Mouse (Mus musculus) gastrocnemius, adult 2 months (tissue): ENCODE results near the gene Akap2. TPM values are rescaled to one million over a fixed set of nuclear protein-coding genes. Genes with fewer than 3 reads are reported as not detected.

ENCODE experiments used
- DNase-seq: peaks from one replicate; pipeline ENCODE4 v3.0.0; 2022
- H3K27ac ChIP-seq: fragments of 200-600 bp; 2 replicates; pipeline ENCODE4 v1.8.1; 2022; ENCODE audit warnings: mild to moderate bottlenecking
- H3K4me3 ChIP-seq: fragments of 200-600 bp; 2 replicates; pipeline ENCODE4 v1.8.1; 2022; ENCODE audit warnings: mild to moderate bottlenecking, moderate library complexity
- CTCF ChIP-seq: fragments of 200-600 bp; IDR thresholded peaks from 2 replicates; pipeline ENCODE4 v1.8.1; 2022; ENCODE audit warnings: antibody characterized with exemption, mild to moderate bottlenecking, moderate library complexity
- intact Hi-C: fragments of 180-260 bp; cut with DNase I; formaldehyde crosslinking; loops from one replicate; pipeline ENCODE4 v1.15.1; 2025
- total RNA-seq, 2 experiments: library from RNA; stranded (reverse); gene quantifications; 2 replicates each; pipeline ENCODE4 v1.2.3; 2021

Akap2 gene
- total RNA-seq, 2 experiments from 2014 or later = 28.3 to 42.6 TPM

GRCm38 (mm10) chr4:57816146-57816545 lies 98.7 kb downstream of the Akap2 start:
- no peak overlapping the region for H3K4me3 ChIP-seq
- TF ChIP-seq CTCF = no peak
- intact Hi-C loops = no loop called here
- no peak overlapping the region for H3K27ac ChIP-seq
- DNase-seq = no peak

DNA sequence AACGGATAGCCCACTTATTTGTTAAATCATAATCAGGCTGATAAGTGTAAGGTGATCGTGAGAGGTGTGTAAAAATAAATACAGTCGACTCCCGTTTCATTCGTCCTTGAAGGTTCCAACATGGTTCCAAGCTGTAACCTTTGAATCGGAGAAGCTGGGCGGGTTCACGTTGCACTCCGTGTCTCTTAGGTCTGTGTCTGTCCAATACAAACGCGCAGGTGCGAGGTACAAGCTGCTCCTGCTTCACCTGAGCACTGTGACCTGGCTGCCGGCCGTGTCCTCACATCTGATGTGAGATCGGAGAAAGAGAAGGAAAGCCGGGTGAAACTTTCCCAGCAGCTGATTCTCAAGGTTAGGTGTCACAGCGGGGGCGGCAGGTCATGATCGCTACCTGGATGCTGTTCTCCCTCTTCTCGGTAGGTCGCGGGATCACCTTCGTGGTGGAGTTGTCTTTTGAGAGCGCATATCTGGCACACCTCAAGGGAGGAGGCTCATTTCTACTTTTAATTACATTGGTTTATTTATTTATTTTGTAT lies 103.5 kb downstream of the Akap2 start:
- peak overlapping the region; percentile 62 for H3K4me3 ChIP-seq
- peak overlapping the region; percentile 78 for H3K27ac ChIP-seq
- DNase-seq = no peak
- no peak for TF ChIP-seq CTCF
- intact Hi-C loops = no loop called here

DNA sequence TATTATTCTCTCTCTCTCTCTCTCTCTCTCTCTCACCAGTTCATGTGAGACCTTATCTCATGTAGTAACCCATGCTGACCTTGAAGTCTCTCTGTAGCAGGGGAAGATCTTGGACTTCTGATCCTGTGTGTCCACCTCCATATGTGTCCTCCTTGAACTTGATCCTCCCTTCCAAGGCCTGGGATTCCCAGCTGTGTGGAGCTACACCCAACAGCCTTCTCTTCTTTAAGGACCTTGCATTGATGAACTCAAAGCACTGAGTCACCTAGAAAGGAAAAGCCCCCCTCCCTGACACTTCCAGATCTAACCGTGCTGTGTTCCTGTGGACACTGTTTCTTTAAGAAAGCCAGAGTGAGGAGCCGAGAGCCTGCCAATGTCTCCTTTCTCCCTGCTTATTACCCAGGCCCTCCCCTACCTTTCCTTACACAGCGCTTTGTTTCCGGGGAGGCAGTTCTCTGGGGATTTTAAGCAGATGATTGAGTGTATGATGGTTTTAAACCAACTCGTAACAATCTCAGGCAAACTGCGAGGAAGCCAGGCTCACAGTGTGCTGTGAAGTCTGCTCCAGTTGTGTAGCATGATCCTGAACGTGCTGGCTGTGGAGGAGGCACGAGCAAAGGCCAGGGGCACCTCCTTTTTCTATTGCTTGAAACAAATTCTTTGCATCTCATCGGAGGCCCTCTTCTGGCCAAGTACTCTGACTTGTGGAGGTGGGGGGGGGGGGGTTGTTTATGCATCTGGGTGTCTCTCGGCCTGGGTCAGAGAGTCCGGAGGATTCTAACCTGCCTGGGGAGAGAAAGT lies 104.3 kb downstream of the Akap2 start:
- peak overlapping the region; percentile 62 for H3K4me3 ChIP-seq

DNA sequence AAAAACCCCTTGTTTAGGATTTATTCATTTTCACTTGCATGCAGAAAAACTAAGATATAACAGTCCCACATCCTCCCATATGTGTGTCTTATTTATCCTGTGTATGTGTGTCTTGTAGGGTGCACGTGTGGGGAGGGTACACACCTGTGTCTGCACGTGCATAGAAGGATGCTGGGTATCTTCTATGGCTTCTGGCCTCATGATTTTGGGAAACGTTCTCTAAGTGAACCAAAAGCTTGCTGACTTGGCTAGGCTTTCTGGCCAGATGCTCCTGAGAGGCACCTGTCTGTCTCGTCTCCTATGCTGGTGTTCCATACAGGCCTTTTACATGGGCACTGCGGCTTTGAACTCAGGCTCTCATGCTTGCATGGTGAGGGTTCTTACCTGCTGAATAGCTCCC lies 105.2 kb downstream of the Akap2 start:
- intact Hi-C loops = no loop called here
- H3K4me3 ChIP-seq = no peak overlapping the region
- no peak overlapping the region for H3K27ac ChIP-seq
- no peak for TF ChIP-seq CTCF
- no peak for DNase-seq

More for the DNA sequence above, 104.3 kb downstream of the Akap2 start:
- intact Hi-C loops = no loop called here
- no peak for TF ChIP-seq CTCF
- no peak for DNase-seq
- H3K27ac ChIP-seq = peak overlapping the region; percentile 78

DNA sequence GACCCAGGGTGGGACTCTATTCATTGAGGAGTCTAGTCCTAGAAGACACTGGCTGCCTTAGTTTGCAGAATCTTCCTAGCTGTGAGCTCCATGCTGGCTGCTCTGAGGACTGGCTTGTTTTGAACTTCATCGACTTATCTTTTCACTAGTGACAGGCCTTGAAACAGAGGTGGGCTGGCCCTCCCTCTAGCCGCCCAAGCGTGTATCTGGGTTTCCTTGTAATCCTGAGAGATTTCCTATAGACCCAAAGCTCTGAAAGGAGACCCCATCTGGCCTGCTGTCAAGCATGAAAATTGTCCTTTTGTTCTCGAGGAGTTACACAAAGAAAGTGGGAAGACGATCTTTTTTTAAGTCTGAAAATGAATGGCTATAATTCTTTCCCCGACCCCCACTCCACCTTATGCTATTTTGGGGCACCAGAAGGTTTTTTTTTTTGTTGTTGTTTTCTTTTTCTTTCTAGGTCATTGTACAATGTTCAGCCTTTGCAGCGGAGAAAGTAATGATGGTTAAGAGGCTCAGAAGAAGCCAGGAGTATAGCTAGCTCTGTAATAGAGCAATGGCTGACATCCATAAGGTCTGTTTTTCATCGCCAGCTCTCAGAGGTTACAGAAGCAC lies 107.3 kb downstream of the Akap2 start:
- intact Hi-C loops = no loop called here
- Histone ChIP-seq H3K4me3 (no peak overlapping the region), H3K27ac (no peak overlapping the region)
- no peak for DNase-seq
- no peak for TF ChIP-seq CTCF

DNA sequence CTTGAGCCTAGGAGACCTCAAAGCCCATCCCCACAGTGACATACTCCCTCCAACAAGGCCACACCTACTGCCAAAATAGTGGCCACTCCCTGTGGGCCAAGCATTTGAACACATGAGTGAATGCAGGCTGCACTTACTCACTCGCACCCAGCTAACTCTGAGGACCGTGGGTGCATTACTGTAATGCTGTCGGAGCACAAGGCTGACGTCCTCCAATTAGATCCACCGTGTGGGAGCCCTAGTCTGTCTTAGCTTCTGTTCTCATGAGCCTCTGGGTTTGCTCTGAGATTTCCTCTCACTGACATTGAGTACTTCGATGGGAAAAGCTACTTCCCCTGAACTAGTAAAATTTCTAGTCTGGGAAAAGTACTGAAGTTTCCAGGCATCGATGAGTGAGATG lies 108.8 kb downstream of the Akap2 start:
- no peak for TF ChIP-seq CTCF
- no peak for DNase-seq
- intact Hi-C loops = no loop called here
- no peak overlapping the region for H3K4me3 ChIP-seq
- no peak overlapping the region for H3K27ac ChIP-seq

- intact Hi-C loops = no loop called here
- TF ChIP-seq CTCF = no peak
- no peak for DNase-seq
- Histone ChIP-seq H3K4me3 (no peak overlapping the region), H3K27ac (no peak overlapping the region)
Measured at GRCm38 (mm10) chr4:57829131-57829530, 111.7 kb downstream of the Akap2 start.

GRCm38 (mm10) chr4:57829740-57830139 lies 112.3 kb downstream of the Akap2 start:
- Histone ChIP-seq H3K27ac (no peak overlapping the region), H3K4me3 (no peak overlapping the region)
- DNase-seq = no peak
- TF ChIP-seq CTCF = no peak
- intact Hi-C loops = no loop called here

DNA sequence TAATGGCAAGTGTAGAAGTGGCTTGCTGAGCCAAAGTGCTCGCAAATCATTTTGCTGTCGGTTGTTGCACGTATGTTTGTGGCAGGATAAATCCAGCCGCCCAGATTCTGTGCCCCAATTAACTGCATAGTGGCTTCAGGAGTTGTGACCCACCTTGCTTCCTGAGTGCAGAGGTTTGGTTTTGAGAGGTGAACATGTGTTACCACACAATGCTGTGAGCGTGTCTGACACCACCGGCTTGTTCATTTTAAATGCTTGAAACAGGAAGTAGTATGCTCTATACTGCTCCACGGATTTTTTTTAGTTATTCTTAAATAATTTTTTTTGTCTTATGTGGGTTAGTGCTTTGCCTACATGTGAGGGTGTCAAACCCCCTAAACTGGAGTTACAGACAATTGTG lies 114.9 kb downstream of the Akap2 start:
- no peak for TF ChIP-seq CTCF
- intact Hi-C loops = no loop called here

DNA sequence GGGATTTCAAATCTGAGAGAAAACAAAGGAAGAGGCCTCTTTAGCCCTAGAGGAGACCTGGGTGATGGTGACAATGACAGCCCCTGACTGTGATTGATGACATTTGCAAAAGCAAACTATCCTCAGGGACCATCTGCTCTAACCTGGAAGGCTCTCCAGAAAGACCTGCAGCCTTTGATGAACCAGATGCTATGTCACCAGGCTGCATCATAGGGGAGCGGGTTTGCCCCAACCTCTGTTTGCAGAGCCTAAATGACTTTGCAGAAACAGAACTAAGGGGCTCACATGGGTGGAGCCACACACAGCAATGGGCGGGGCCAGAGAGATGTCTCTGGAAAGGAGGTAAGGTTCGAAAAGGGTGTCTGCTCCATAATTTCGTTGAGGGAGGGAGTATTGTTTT lies 115.6 kb downstream of the Akap2 start:
- Histone ChIP-seq H3K4me3 (no peak overlapping the region), H3K27ac (no peak overlapping the region)
- no peak for TF ChIP-seq CTCF
- intact Hi-C loops = no loop called here
- no peak for DNase-seq

More for the DNA sequence above, 114.9 kb downstream of the Akap2 start:
- DNase-seq = no peak
- Histone ChIP-seq H3K27ac (no peak overlapping the region), H3K4me3 (no peak overlapping the region)

DNA sequence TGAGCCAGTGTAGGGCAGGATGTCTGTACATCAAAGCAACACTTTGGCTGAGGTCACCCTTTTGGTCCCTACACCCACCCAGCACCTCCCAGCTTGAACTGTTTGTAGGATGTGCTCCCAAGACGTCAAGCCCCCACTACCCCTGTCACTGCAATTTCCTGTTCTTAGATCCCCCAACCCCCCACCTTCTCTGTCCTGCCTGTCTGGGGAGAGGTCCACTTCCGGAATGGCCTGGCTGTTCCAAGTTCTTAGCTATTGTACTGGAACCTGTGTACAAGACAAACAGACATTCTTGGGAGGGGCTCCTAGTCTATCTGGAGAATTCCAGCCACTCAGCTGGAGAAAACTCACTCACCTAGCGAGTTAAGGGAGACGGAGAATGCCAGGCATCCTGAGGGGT lies 116.7 kb downstream of the Akap2 start:
- DNase-seq = no peak
- no peak for TF ChIP-seq CTCF
- Histone ChIP-seq H3K4me3 (no peak overlapping the region), H3K27ac (peak overlapping the region; percentile 52)
- intact Hi-C loops = no loop called here

- Histone ChIP-seq H3K27ac (no peak overlapping the region), H3K4me3 (no peak overlapping the region)
- intact Hi-C loops = no loop called here
- no peak for DNase-seq
- TF ChIP-seq CTCF = no peak
Measured at GRCm38 (mm10) chr4:57837089-57837488, 119.6 kb downstream of the Akap2 start.

- DNase-seq = no peak
- no peak for TF ChIP-seq CTCF
- intact Hi-C loops = no loop called here
- Histone ChIP-seq H3K27ac (no peak overlapping the region), H3K4me3 (no peak overlapping the region)
Measured at GRCm38 (mm10) chr4:57839343-57839742, 121.9 kb downstream of the Akap2 start.

DNA sequence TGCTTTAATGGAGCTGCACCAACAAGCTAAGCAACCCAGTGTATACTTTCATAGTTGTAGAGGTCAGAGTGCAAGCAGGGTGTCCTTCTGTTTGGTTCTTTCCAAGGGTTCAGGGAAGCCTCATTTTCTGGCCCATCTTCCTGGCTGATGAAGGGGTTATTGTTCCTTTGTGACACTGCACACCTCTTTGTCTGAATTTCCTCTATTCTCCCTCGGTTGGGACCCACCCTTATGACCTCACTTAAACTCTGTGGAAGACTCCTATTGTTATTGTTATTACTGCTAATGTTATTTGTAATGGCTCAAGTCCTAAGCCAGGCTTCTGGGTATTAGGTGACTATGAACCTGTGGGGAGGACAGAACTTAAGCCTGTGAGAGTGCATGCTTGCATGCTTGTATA lies 124.5 kb downstream of the Akap2 start:
- Histone ChIP-seq H3K4me3 (no peak overlapping the region), H3K27ac (peak overlapping the region; percentile 92)
- intact Hi-C loops = no loop called here
- no peak for TF ChIP-seq CTCF
- DNase-seq = no peak
